In genomic region chr14:31165991-31166630, GRCm38 (mm10) we compare ENCODE assay signal across 8 mouse cellular contexts. TPM values are rescaled to one million over a fixed set of nuclear protein-coding genes. Genes with fewer than 3 reads are reported as not detected.
DNase-seq lines count a peak whose midpoint lies in the region; ATAC-seq and TF ChIP-seq lines count a peak whose summit lies in the region.

No protein-coding gene starts in this region.

- peak; percentile 52 for TF ChIP-seq POLR2A in heart, adult 2 months (IDR thresholded peaks at IDR 0.05; ENCODE audit: insufficient read depth, low read depth, low read length)
- TF ChIP-seq POLR2A in bone marrow, adult 2 months (IDR thresholded peaks at IDR 0.05; ENCODE audit: borderline replicate concordance, control insufficient read depth, low read depth, low read length): no peak

- no peaks in the 10 kb centered on the region for H3K9me3 ChIP-seq in hindbrain, embryonic 16.5 days (ENCODE audit: control insufficient read depth, low read length)

- peaks cover 5% of the 10 kb centered on the region for H3K4me1 ChIP-seq in heart, adult 2 months (ENCODE audit: control insufficient read depth, insufficient read depth, low read length)
- peaks cover 5% of the 10 kb centered on the region for H3K4me1 ChIP-seq in bone marrow, adult 2 months (ENCODE audit: control insufficient read depth, insufficient read depth, low read length)
- peaks cover 5% of the 10 kb centered on the region for H3K4me1 ChIP-seq in hindbrain, embryonic 16.5 days (ENCODE audit: control insufficient read depth, insufficient read depth, low read depth, low read length)

- WGBS in heart, adult 2 months: 50% methylated on average over 10 of the region's 10 CpGs
- WGBS in bone marrow, adult 2 months: 2% methylated on average over 10 of the region's 10 CpGs
- WGBS in hindbrain, embryonic 16.5 days: 57% methylated on average over 10 of the region's 10 CpGs
- 5% methylated on average over 10 of the region's 10 CpGs for WGBS in macrophage (ENCODE audit: missing documents)

- TF ChIP-seq CTCF in heart, adult 2 months (IDR thresholded peaks at IDR 0.05): no peak
- no peak for TF ChIP-seq CTCF in bone marrow, adult 2 months (IDR thresholded peaks at IDR 0.05; ENCODE audit: control insufficient read depth, insufficient read depth, low read length)
- no peak for TF ChIP-seq CTCF in left cerebral cortex, adult 2 months (IDR thresholded peaks at IDR 0.05)

- intact Hi-C loops in heart, adult 2 months (cut with DNase I): no loop called here
- intact Hi-C loops in heart, postnatal 25 days (cut with DNase I): loop anchor here (2.0 kb wide), 1 partner anchor 33 kb away; no protein-coding TSS in a partner anchor
- intact Hi-C loops in left cerebral cortex, adult 2 months (cut with DNase I): no loop called here

- no peak for TF ChIP-seq EP300 in heart, adult 2 months (IDR thresholded peaks at IDR 0.05; ENCODE audit: insufficient read depth, low read depth, low read length)

- H3K4me3 ChIP-seq in heart, adult 2 months: peak overlapping the region; percentile 51
- H3K4me3 ChIP-seq in bone marrow, adult 2 months (replicated peaks; ENCODE audit: control insufficient read depth, low read depth, low read length): peak overlapping the region; percentile 34
- no peak overlapping the region for H3K4me3 ChIP-seq in hindbrain, embryonic 16.5 days (ENCODE audit: low read length)
- H3K4me3 ChIP-seq in macrophage (ENCODE audit: inconsistent target): peak overlapping the region; percentile 52
- H3K4me3 ChIP-seq in left cerebral cortex, adult 2 months: no peak overlapping the region

- DNase-seq in heart, adult 2 months: peak in 1 of 2 experiments; percentile 70
- DNase-seq in heart, postnatal 25 days (ENCODE audit: low spot score): no peak
- no peak for DNase-seq in left cerebral cortex, adult 2 months (ENCODE audit: extremely low spot score in 1 of 2, low spot score in 2 of 2)
- DNase-seq in right cerebral cortex, postnatal 36 days (ENCODE audit: low spot score in 2 of 2): no peak
- DNase-seq in layer of hippocampus, adult 11-12 months (ENCODE audit: low spot score): no peak

- no peaks in the 10 kb centered on the region for H3K79me2 ChIP-seq in heart, adult 2 months (replicated peaks; ENCODE audit: control insufficient read depth, insufficient read depth, low read length)
- peaks cover 97% of the 10 kb centered on the region for H3K79me2 ChIP-seq in macrophage (ENCODE audit: inconsistent target)

- no peak for ATAC-seq in hindbrain, embryonic 16.5 days

- no peaks in the 10 kb centered on the region for H3K36me3 ChIP-seq in heart, adult 2 months (ENCODE audit: control insufficient read depth, insufficient read depth, low read length)
- peaks cover 5% of the 10 kb centered on the region for H3K36me3 ChIP-seq in hindbrain, embryonic 16.5 days (ENCODE audit: control insufficient read depth, insufficient read depth, low read length)
- peaks cover 21% of the 10 kb centered on the region; the same call in 1 of the 2 replicates for H3K36me3 ChIP-seq in macrophage (ENCODE audit: inconsistent target)

- H3K27me3 ChIP-seq in heart, adult 2 months (ENCODE audit: control insufficient read depth, insufficient read depth, low read length): no peaks in the 10 kb centered on the region
- H3K27me3 ChIP-seq in hindbrain, embryonic 16.5 days (replicated peaks; ENCODE audit: control insufficient read depth, insufficient read depth, low read length): no peaks in the 10 kb centered on the region

- peak overlapping the region; percentile 61 for H3K9ac ChIP-seq in heart, adult 2 months (ENCODE audit: low read depth, low read length)
- H3K9ac ChIP-seq in hindbrain, embryonic 16.5 days (ENCODE audit: low read depth, low read length): no peak overlapping the region; the same call in 1 of the 2 replicates

- peak overlapping the region; percentile 83; the same call in 1 of the 2 replicates for H3K27ac ChIP-seq in heart, adult 2 months
- peak overlapping the region; percentile 90 for H3K27ac ChIP-seq in bone marrow, adult 2 months (ENCODE audit: control insufficient read depth, insufficient read depth, low read depth, low read length, poor library complexity)
- H3K27ac ChIP-seq in hindbrain, embryonic 16.5 days (ENCODE audit: low read depth, low read length): 0 out of 2 replicates have a peak overlapping the region, but pooled peaks have one; percentile 32
- H3K27ac ChIP-seq in macrophage: peak overlapping the region; percentile 100
- H3K27ac ChIP-seq in left cerebral cortex, adult 2 months: no peak overlapping the region

- H3K4me2 ChIP-seq in hindbrain, embryonic 16.5 days (ENCODE audit: low read length): no peak overlapping the region

RNA-seq across cellular contexts. Expression of gene Stab1, which starts 2.3 kb away (rescaled TPM):
- 10 to 100 TPM; 64.2 to 65.0 TPM for total RNA-seq in heart, adult 2 months (2021)
- polyA plus RNA-seq in heart, adult 2 months (2012; rRNA removed): 77.0 and 90.8 TPM in 2 replicates
- total RNA-seq in heart, postnatal 25 days (2021): 10 to 100 TPM; 76.4 to 76.8 TPM
- polyA plus RNA-seq in bone marrow, adult 2 months (2011; ENCODE audit: insufficient read depth, insufficient read length, low replicate concordance, missing spikeins): 56.3 and 73.4 TPM in 2 replicates
- polyA plus RNA-seq in hindbrain, embryonic 16.5 days (2015; fragmentation: Nextera tagmentation; extraction: Ambion mirVana): 13.5 and 17.5 TPM in 2 replicates
- total RNA-seq in macrophage (2018; cell fraction: chromatin; rRNA removed): 1,000 to 10,000 TPM in 23 of 26 experiments, 100 to 1,000 TPM in 3; 175 to 4,782 (median 2,271) TPM
- 100 to 1,000 TPM in 25 of 26 experiments, 10 to 100 TPM in 1; 91.4 to 838 (median 312) TPM for total RNA-seq in macrophage (2018; cell fraction: cytosol; rRNA removed)
- total RNA-seq in macrophage (2018; cell fraction: nucleus; rRNA removed): 1,000 to 10,000 TPM in 14 of 26 experiments, 100 to 1,000 TPM in 12; 325 to 5,560 (median 1,024) TPM
- polyA plus RNA-seq in macrophage (2018): 241 to 829 TPM (median 623 TPM) in 3 replicates
- total RNA-seq in left cerebral cortex, adult 2 months (2021): 10 to 100 TPM; 21.2 to 29.4 TPM

RNA-seq across cellular contexts. Expression of gene Nt5dc2, which starts 35.3 kb away (rescaled TPM):
- total RNA-seq in heart, adult 2 months (2021): 10 to 100 TPM; 18.7 to 21.8 TPM
- 52.5 and 82.7 TPM in 2 replicates for polyA plus RNA-seq in heart, adult 2 months (2012; rRNA removed)
- total RNA-seq in heart, postnatal 25 days (2021): 10 to 100 TPM; 18.2 to 22.6 TPM
- polyA plus RNA-seq in bone marrow, adult 2 months (2011; ENCODE audit: insufficient read depth, insufficient read length, low replicate concordance, missing spikeins): 22.9 and 25.2 TPM in 2 replicates
- polyA plus RNA-seq in hindbrain, embryonic 16.5 days (2015; fragmentation: Nextera tagmentation; extraction: Ambion mirVana): 192 and 222 TPM in 2 replicates
- 10 to 100 TPM in 11 of 26 experiments, 1 to 10 TPM in 15; 1.8 to 37.0 (median 8.3) TPM for total RNA-seq in macrophage (2018; cell fraction: chromatin; rRNA removed)
- total RNA-seq in macrophage (2018; cell fraction: cytosol; rRNA removed): 100 to 1,000 TPM in 5 of 26 experiments, 10 to 100 TPM in 21; 25.4 to 119 (median 52.7) TPM
- total RNA-seq in macrophage (2018; cell fraction: nucleus; rRNA removed): 10 to 100 TPM in 21 of 26 experiments, 1 to 10 TPM in 5; 6.5 to 49.6 (median 15.5) TPM
- 64.0 to 97.6 TPM (median 77.4 TPM) in 3 replicates for polyA plus RNA-seq in macrophage (2018)
- total RNA-seq in left cerebral cortex, adult 2 months (2021): 1 to 10 TPM; 2.5 to 2.8 TPM

RNA-seq across cellular contexts. Expression of gene Smim4, which starts 37.4 kb away (rescaled TPM):
- total RNA-seq in heart, adult 2 months (2021): 10 to 100 TPM; 61.1 to 81.3 TPM
- 57.5 and 81.7 TPM in 2 replicates for polyA plus RNA-seq in heart, adult 2 months (2012; rRNA removed)
- total RNA-seq in heart, postnatal 25 days (2021): 10 to 100 TPM; 60.2 to 61.0 TPM
- polyA plus RNA-seq in bone marrow, adult 2 months (2011; ENCODE audit: insufficient read depth, insufficient read length, low replicate concordance, missing spikeins): 29.0 and 45.8 TPM in 2 replicates
- 51.3 and 53.9 TPM in 2 replicates for polyA plus RNA-seq in hindbrain, embryonic 16.5 days (2015; fragmentation: Nextera tagmentation; extraction: Ambion mirVana)
- total RNA-seq in macrophage (2018; cell fraction: chromatin; rRNA removed): 10 to 100 TPM in 5 of 26 experiments, 1 to 10 TPM in 12, under 1 TPM in 1, not detected in 8; 0.82 to 20.9 (median 6.8) TPM
- 10 to 100 TPM; 33.4 to 98.2 (median 47.8) TPM for total RNA-seq in macrophage (2018; cell fraction: cytosol; rRNA removed)
- total RNA-seq in macrophage (2018; cell fraction: nucleus; rRNA removed): 10 to 100 TPM in 14 of 26 experiments, 1 to 10 TPM in 12; 2.1 to 47.5 (median 11.1) TPM
- polyA plus RNA-seq in macrophage (2018): 5.9 to 64.8 TPM (median 39.9 TPM) in 3 replicates
- 10 to 100 TPM; 21.9 to 23.5 TPM for total RNA-seq in left cerebral cortex, adult 2 months (2021)

RNA-seq across cellular contexts. Expression of gene Tnnc1, which starts 42.0 kb away (rescaled TPM):
- total RNA-seq in heart, adult 2 months (2021): 1,000 to 10,000 TPM; 5,084 to 5,508 TPM
- polyA plus RNA-seq in heart, adult 2 months (2012; rRNA removed): 4,851 and 5,939 TPM in 2 replicates
- total RNA-seq in heart, postnatal 25 days (2021): 1,000 to 10,000 TPM; 5,169 to 5,647 TPM
- polyA plus RNA-seq in bone marrow, adult 2 months (2011; ENCODE audit: insufficient read depth, insufficient read length, low replicate concordance, missing spikeins): 4.2 TPM in 1 of 2 replicates, not detected in the other
- polyA plus RNA-seq in hindbrain, embryonic 16.5 days (2015; fragmentation: Nextera tagmentation; extraction: Ambion mirVana): 2.3 and 15.0 TPM in 2 replicates
- 10 to 100 TPM in 1 of 26 experiments, 1 to 10 TPM in 25; 1.2 to 10.1 (median 6.3) TPM for total RNA-seq in macrophage (2018; cell fraction: chromatin; rRNA removed)
- 1 to 10 TPM in 24 of 26 experiments, under 1 TPM in 2; 0.89 to 3.3 (median 1.7) TPM for total RNA-seq in macrophage (2018; cell fraction: cytosol; rRNA removed)
- total RNA-seq in macrophage (2018; cell fraction: nucleus; rRNA removed): 10 to 100 TPM in 1 of 26 experiments, 1 to 10 TPM in 23, not detected in 2; 1.5 to 12.4 (median 3.9) TPM
- 0.50 to 1.8 TPM (median 0.95 TPM) in 3 replicates for polyA plus RNA-seq in macrophage (2018)
- 10 to 100 TPM; 33.8 to 37.7 TPM for total RNA-seq in left cerebral cortex, adult 2 months (2021)

RNA-seq across cellular contexts. Expression of gene Nisch, which starts 50.6 kb away (rescaled TPM):
- total RNA-seq in heart, adult 2 months (2021): 100 to 1,000 TPM; 123 to 129 TPM
- 187 and 223 TPM in 2 replicates for polyA plus RNA-seq in heart, adult 2 months (2012; rRNA removed)
- 100 to 1,000 TPM; 145 to 148 TPM for total RNA-seq in heart, postnatal 25 days (2021)
- 102 and 233 TPM in 2 replicates for polyA plus RNA-seq in bone marrow, adult 2 months (2011; ENCODE audit: insufficient read depth, insufficient read length, low replicate concordance, missing spikeins)
- 304 and 382 TPM in 2 replicates for polyA plus RNA-seq in hindbrain, embryonic 16.5 days (2015; fragmentation: Nextera tagmentation; extraction: Ambion mirVana)
- total RNA-seq in macrophage (2018; cell fraction: chromatin; rRNA removed): 1,000 to 10,000 TPM in 24 of 26 experiments, 100 to 1,000 TPM in 2; 665 to 2,090 (median 1,583) TPM
- total RNA-seq in macrophage (2018; cell fraction: cytosol; rRNA removed): 100 to 1,000 TPM; 112 to 253 (median 171) TPM
- 1,000 to 10,000 TPM in 7 of 26 experiments, 100 to 1,000 TPM in 19; 420 to 1,439 (median 890) TPM for total RNA-seq in macrophage (2018; cell fraction: nucleus; rRNA removed)
- 163 to 251 TPM (median 201 TPM) in 3 replicates for polyA plus RNA-seq in macrophage (2018)
- total RNA-seq in left cerebral cortex, adult 2 months (2021): 100 to 1,000 TPM; 387 to 407 TPM

Comparison
In these comparisons a context has a peak if more than half of its experiments do, and no peak if none do; other contexts are left out.
1. H3K4me3 ChIP-seq: peak in heart, adult 2 months (single experiment), bone marrow, adult 2 months (single experiment) and macrophage (single experiment); none in hindbrain, embryonic 16.5 days (single experiment) and left cerebral cortex, adult 2 months (single experiment).